Mouse (Mus musculus) heart, adult 18-20 months (tissue): ENCODE data around the gene Mrpl20. TPM values are rescaled to one million over a fixed set of nuclear protein-coding genes. Genes with fewer than 3 reads are reported as not detected.
A peak's percentile ranks its signal among the peaks of the same experiment; 100 is the strongest.

ENCODE experiments used
- DNase-seq, 2 experiments: peaks; one replicate each; pipeline ENCODE4 v3.0.0; 2021 to 2022; ENCODE audit warnings: mixed read lengths in 1 of 2
- long read RNA-seq, 2 experiments: library from polyadenylated mRNA; stranded (forward); transcript quantifications; one replicate each; pipeline ENCODE4 v2.0.0; 2021
- total RNA-seq, 2 experiments: library from RNA; stranded (reverse); gene quantifications; 2 replicates each; pipeline ENCODE4 v1.2.3; 2021

Gene Mrpl20
- 10 to 100 TPM; 76.7 to 79.8 TPM for total RNA-seq
- long read RNA-seq, experiment 1, transcript Mrpl20-201 (4 exons, 764 nt), result major isoform, 117 of 140 reads
- long read RNA-seq, experiment 1, partial matches to known transcripts, result 0 of 140 reads
- long read RNA-seq, experiment 1, other reads (novel, unspliced or antisense), result 21 of 140 reads
- long read RNA-seq, experiment 2, transcript Mrpl20-201 (4 exons, 764 nt), result major isoform, 98 of 128 reads
- long read RNA-seq, experiment 2, partial matches to known transcripts, result 1 of 128 reads
- long read RNA-seq, experiment 2, other reads (novel, unspliced or antisense), result 27 of 128 reads

GRCm38 (mm10) chr4:155802741-155803339 is at the start of gene Mrpl20:
Mrpl20 (plus strand) TSS chr4:155802878.
- DNase-seq, result no peak

GRCm38 (mm10) chr4:155757011-155757410 is 45.7 kb upstream of the Mrpl20 start:
- peak in 1 of 2 experiments; percentile 62 for DNase-seq

- DNase-seq, result no peak
Measured at GRCm38 (mm10) chr4:155759862-155760612, 42.6 kb upstream of the Mrpl20 start.

- peak; percentile 98 to 99 for DNase-seq
Measured at GRCm38 (mm10) chr4:155760613-155761355, 41.9 kb upstream of the Mrpl20 start, which contains the start of gene Atad3a. Atad3a (minus strand) TSS chr4:155761093.

- DNase-seq, result no peak
Measured at GRCm38 (mm10) chr4:155761356-155762099, 41.1 kb upstream of the Mrpl20 start.

GRCm38 (mm10) chr4:155762357-155762756 is 40.3 kb upstream of the Mrpl20 start:
- DNase-seq, result no peak

GRCm38 (mm10) chr4:155769496-155769879 is 33.2 kb upstream of the Mrpl20 start:
- no peak for DNase-seq

GRCm38 (mm10) chr4:155769880-155770512 is 32.7 kb upstream of the Mrpl20 start:
- DNase-seq, result peak; percentile 90 to 95

- no peak for DNase-seq
Measured at GRCm38 (mm10) chr4:155770626-155771025, 32.1 kb upstream of the Mrpl20 start.

GRCm38 (mm10) chr4:155771706-155772105 is 31.0 kb upstream of the Mrpl20 start:
- DNase-seq, result no peak

- no peak for DNase-seq
Measured at GRCm38 (mm10) chr4:155772786-155773185, 29.9 kb upstream of the Mrpl20 start.

- DNase-seq, result no peak
Measured at GRCm38 (mm10) chr4:155773335-155774078, 29.2 kb upstream of the Mrpl20 start.

GRCm38 (mm10) chr4:155774280-155774754 is 28.4 kb upstream of the Mrpl20 start, which contains the start of gene Vwa1:
Vwa1 (minus strand) TSS chr4:155774698.
- peak; percentile 94 to 96 for DNase-seq

GRCm38 (mm10) chr4:155774971-155775740 is 27.5 kb upstream of the Mrpl20 start:
- peak; percentile 84 to 86 for DNase-seq

- peak; percentile 58 to 64 for DNase-seq
Measured at GRCm38 (mm10) chr4:155775855-155776254, 26.8 kb upstream of the Mrpl20 start.

- peak; percentile 40 to 42 for DNase-seq
Measured at GRCm38 (mm10) chr4:155776704-155777335, 25.9 kb upstream of the Mrpl20 start.

GRCm38 (mm10) chr4:155777816-155778215 is 24.9 kb upstream of the Mrpl20 start:
- DNase-seq, result peak in 1 of 2 experiments; percentile 50

GRCm38 (mm10) chr4:155779498-155779897 is 23.2 kb upstream of the Mrpl20 start:
- DNase-seq, result no peak

- peak; percentile 90 to 94 for DNase-seq
Measured at GRCm38 (mm10) chr4:155780895-155781294, 21.8 kb upstream of the Mrpl20 start.
